25 mouse cellular contexts compared by ENCODE assay signal in the genomic region with DNA sequence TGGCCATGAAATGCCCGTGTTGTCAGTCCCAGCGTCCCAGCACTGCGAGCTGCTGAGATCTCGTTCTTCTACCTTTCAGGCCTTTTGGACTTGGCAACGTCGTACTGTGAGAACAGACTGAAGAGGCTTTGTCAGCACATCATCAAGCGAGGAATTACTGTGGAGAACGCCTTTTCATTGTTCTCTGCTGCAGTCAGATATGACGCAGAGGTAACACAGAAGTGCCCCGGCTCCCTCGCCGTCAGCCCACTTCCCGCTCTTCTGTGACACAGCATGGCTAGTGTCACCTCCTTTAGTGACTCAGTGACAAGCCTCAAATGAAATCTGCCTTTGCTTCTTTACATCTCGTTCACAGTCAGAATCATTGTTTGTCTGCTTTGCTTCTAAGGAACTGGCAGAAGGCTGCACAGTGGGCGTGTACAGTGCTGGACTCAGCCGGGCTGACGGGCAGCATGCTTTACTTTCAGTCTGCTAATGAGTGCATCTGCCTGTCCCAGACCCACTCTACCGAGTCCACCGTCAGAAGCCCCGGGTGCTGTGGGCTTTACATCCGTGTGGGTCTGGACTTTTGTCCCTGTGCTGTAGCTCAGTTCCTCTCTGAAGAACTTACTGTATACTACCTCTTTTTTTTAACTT. TPM values are rescaled to one million over a fixed set of nuclear protein-coding genes. Genes with fewer than 3 reads are reported as not detected.
DNase-seq lines count a peak whose midpoint lies in the region; ATAC-seq and TF ChIP-seq lines count a peak whose summit lies in the region.
"Had no signal": no experiment of that assay in that cellular context is flagged by ENCODE, and none has a peak within 500 bp of the region (broad histone marks: within the 10 kb centered on the region; RNA-seq: fewer than 3 reads in every experiment).

No protein-coding gene starts in this region.

- WGBS in heart, embryonic 12.5 days, result 58% methylated on average over 21 of the region's 21 CpGs
- WGBS in hindbrain, embryonic 16.5 days, result 79% methylated on average over 21 of the region's 21 CpGs
- 92% methylated on average over 21 of the region's 21 CpGs for WGBS in hindbrain, embryonic 11.5 days

- no peaks in the 10 kb centered on the region for H3K9me3 ChIP-seq in heart, embryonic 12.5 days (replicated peaks)
- no peaks in the 10 kb centered on the region for H3K9me3 ChIP-seq in hindbrain, embryonic 16.5 days (ENCODE audit: control insufficient read depth, low read length)
- no peaks in the 10 kb centered on the region for H3K9me3 ChIP-seq in hindbrain, embryonic 11.5 days (ENCODE audit: control insufficient read depth, low read length)
- H3K9me3 ChIP-seq: embryonic facial prominence, embryonic 12.5 days; forebrain, embryonic 12.5 days; kidney, embryonic 15.5 days; neural tube, embryonic 12.5 days had no signal

- H3K27ac ChIP-seq in heart, embryonic 12.5 days (ENCODE audit: poor library complexity, severe bottlenecking), result no peak overlapping the region
- no peak overlapping the region for H3K27ac ChIP-seq in hindbrain, embryonic 16.5 days (ENCODE audit: low read depth, low read length)
- no peak overlapping the region for H3K27ac ChIP-seq in hindbrain, embryonic 11.5 days (ENCODE audit: low read depth, low read length)
- H3K27ac ChIP-seq: embryonic facial prominence, embryonic 12.5 days; forebrain, embryonic 12.5 days; kidney, embryonic 15.5 days; neural tube, embryonic 12.5 days had no signal

- peaks cover 67% of the 10 kb centered on the region for H3K36me3 ChIP-seq in heart, embryonic 12.5 days
- peaks cover 44% of the 10 kb centered on the region for H3K36me3 ChIP-seq in hindbrain, embryonic 16.5 days (ENCODE audit: control insufficient read depth, insufficient read depth, low read length)
- H3K36me3 ChIP-seq in hindbrain, embryonic 11.5 days (ENCODE audit: control insufficient read depth, insufficient read depth, low read length), result peaks cover 16% of the 10 kb centered on the region; the same call in 1 of the 2 replicates

- DNase-seq in heart, adult 9 months (ENCODE audit: low spot score in 2 of 2), result no peak
- DNase-seq in hindbrain, embryonic 11.5 days (ENCODE audit: low spot score), result no peak
- peak; percentile 60 for DNase-seq in brain, adult 2 months (ENCODE audit: low read depth, low spot score)
- peak; percentile 25 for DNase-seq in brain, embryonic 14.5 days (ENCODE audit: low read depth)
- DNase-seq in thymus, postnatal 10 days (ENCODE audit: low spot score in 2 of 2), result no peak
- DNase-seq: adrenal gland, adult 2 months; cerebellum, adult 18-20 months; gastrocnemius, postnatal 14 days; lung, postnatal 4 days; midbrain, embryonic 14.5 days; retina, postnatal 1 day; right cerebral cortex, postnatal 4 days; thymus, postnatal 25 days had no signal

- H3K4me2 ChIP-seq in heart, embryonic 12.5 days, result peak overlapping the region; percentile 51
- H3K4me2 ChIP-seq in hindbrain, embryonic 16.5 days (ENCODE audit: low read length), result no peak overlapping the region
- H3K4me2 ChIP-seq in hindbrain, embryonic 11.5 days (replicated peaks; ENCODE audit: low read depth, low read length), result no peak overlapping the region
- H3K4me2 ChIP-seq: embryonic facial prominence, embryonic 12.5 days; forebrain, embryonic 12.5 days; kidney, embryonic 15.5 days; neural tube, embryonic 12.5 days had no signal

- peaks cover 13% of the 10 kb centered on the region for H3K4me1 ChIP-seq in heart, embryonic 12.5 days (replicated peaks)
- no peaks in the 10 kb centered on the region for H3K4me1 ChIP-seq in hindbrain, embryonic 16.5 days (ENCODE audit: control insufficient read depth, insufficient read depth, low read depth, low read length)
- H3K4me1 ChIP-seq in hindbrain, embryonic 11.5 days (replicated peaks; ENCODE audit: control insufficient read depth, insufficient read depth, low read length), result no peaks in the 10 kb centered on the region
- H3K4me1 ChIP-seq: embryonic facial prominence, embryonic 12.5 days; forebrain, embryonic 12.5 days; kidney, embryonic 15.5 days; neural tube, embryonic 12.5 days had no signal

- TF ChIP-seq CTCF in brain, embryonic 14.5 days (IDR thresholded peaks at IDR 0.05; ENCODE audit: borderline replicate concordance, extremely low read depth, insufficient read depth, insufficient read length), result no peak

- no peak overlapping the region for H3K4me3 ChIP-seq in heart, embryonic 12.5 days
- H3K4me3 ChIP-seq in hindbrain, embryonic 16.5 days (ENCODE audit: low read length), result no peak overlapping the region
- H3K4me3 ChIP-seq in hindbrain, embryonic 11.5 days (ENCODE audit: low read depth, low read length), result no peak overlapping the region
- H3K4me3 ChIP-seq: embryonic facial prominence, embryonic 12.5 days; forebrain, embryonic 12.5 days; kidney, embryonic 15.5 days; neural tube, embryonic 12.5 days had no signal

- H3K27me3 ChIP-seq in heart, embryonic 12.5 days (replicated peaks), result peaks cover 29% of the 10 kb centered on the region
- H3K27me3 ChIP-seq in hindbrain, embryonic 16.5 days (replicated peaks; ENCODE audit: control insufficient read depth, insufficient read depth, low read length), result no peaks in the 10 kb centered on the region
- H3K27me3 ChIP-seq in hindbrain, embryonic 11.5 days (ENCODE audit: control insufficient read depth, insufficient read depth, low read length), result no peaks in the 10 kb centered on the region
- H3K27me3 ChIP-seq: embryonic facial prominence, embryonic 12.5 days; forebrain, embryonic 12.5 days; kidney, embryonic 15.5 days; neural tube, embryonic 12.5 days had no signal

- peak; percentile 63; the same call in 1 of the 2 replicates for ATAC-seq in heart, embryonic 12.5 days (ENCODE audit: insufficient number of reproducible peaks, low FRiP score)
- 0 out of 2 replicates have a peak, but pooled peaks have one; percentile 56 for ATAC-seq in hindbrain, embryonic 16.5 days
- no peak for ATAC-seq in hindbrain, embryonic 11.5 days (ENCODE audit: low FRiP score)

- no peak for TF ChIP-seq POLR2A in brain, embryonic 14.5 days (IDR thresholded peaks at IDR 0.05; ENCODE audit: borderline replicate concordance, extremely low read depth, insufficient read depth, insufficient read length, poor library complexity, severe bottlenecking)

- H3K9ac ChIP-seq in heart, embryonic 12.5 days, result no peak overlapping the region
- no peak overlapping the region for H3K9ac ChIP-seq in hindbrain, embryonic 16.5 days (ENCODE audit: low read depth, low read length)
- no peak overlapping the region for H3K9ac ChIP-seq in hindbrain, embryonic 11.5 days (ENCODE audit: low read depth, low read length)
- H3K9ac ChIP-seq: embryonic facial prominence, embryonic 12.5 days; forebrain, embryonic 12.5 days; kidney, embryonic 15.5 days; neural tube, embryonic 12.5 days had no signal

RNA-seq across cellular contexts. Expression of a gene that starts 29.4 kb away (rescaled TPM):
- polyA plus RNA-seq in heart, embryonic 12.5 days (2016; fragmentation: Nextera tagmentation; extraction: Ambion mirVana), result 33.3 TPM in 2 replicates
- 38.9 and 44.7 TPM in 2 replicates for polyA plus RNA-seq in hindbrain, embryonic 16.5 days (2015; fragmentation: Nextera tagmentation; extraction: Ambion mirVana)
- 103 and 107 TPM in 2 replicates for polyA plus RNA-seq in hindbrain, embryonic 11.5 days (2014; fragmentation: Nextera tagmentation; extraction: Ambion mirVana)
- 57.1 and 57.7 TPM in 2 replicates for polyA plus RNA-seq in brain, embryonic 14.5 days (2012; rRNA removed)

RNA-seq across cellular contexts. Expression of a gene that starts 29.6 kb away (rescaled TPM):
- polyA plus RNA-seq in heart, embryonic 12.5 days (2016; fragmentation: Nextera tagmentation; extraction: Ambion mirVana), result 0.36 TPM in 1 of 2 replicates, not detected in the other
- 0.24 TPM in 1 of 2 replicates, not detected in the other for polyA plus RNA-seq in hindbrain, embryonic 16.5 days (2015; fragmentation: Nextera tagmentation; extraction: Ambion mirVana)
- polyA plus RNA-seq in hindbrain, embryonic 11.5 days (2014; fragmentation: Nextera tagmentation; extraction: Ambion mirVana), result 0.17 TPM in 1 of 2 replicates, not detected in the other
- not detected in 2 replicates for polyA plus RNA-seq in brain, embryonic 14.5 days (2012; rRNA removed)
- polyA plus RNA-seq: adrenal gland, adult 2 months; C2C12; embryonic facial prominence, embryonic 12.5 days; forebrain, embryonic 12.5 days; kidney, embryonic 15.5 days; limb, embryonic 11.5 days; liver, adult 2 months; lung, embryonic 16.5 days; midbrain, embryonic 14.5 days; neural tube, embryonic 12.5 days; stomach, embryonic 14.5 days had no signal

RNA-seq across cellular contexts. Expression of a gene that starts 51.9 kb away (rescaled TPM):
- polyA plus RNA-seq in heart, embryonic 12.5 days (2016; fragmentation: Nextera tagmentation; extraction: Ambion mirVana), result not detected in 2 replicates
- polyA plus RNA-seq in hindbrain, embryonic 16.5 days (2015; fragmentation: Nextera tagmentation; extraction: Ambion mirVana), result not detected in 2 replicates
- polyA plus RNA-seq in hindbrain, embryonic 11.5 days (2014; fragmentation: Nextera tagmentation; extraction: Ambion mirVana), result not detected in 2 replicates
- polyA plus RNA-seq in brain, embryonic 14.5 days (2012; rRNA removed), result not detected in 2 replicates
- polyA plus RNA-seq: adrenal gland, adult 2 months; C2C12; embryonic facial prominence, embryonic 12.5 days; forebrain, embryonic 12.5 days; kidney, embryonic 15.5 days; limb, embryonic 11.5 days; liver, adult 2 months; liver, embryonic 16.5 days; lung, embryonic 16.5 days; midbrain, embryonic 14.5 days; neural tube, embryonic 12.5 days; stomach, embryonic 14.5 days had no signal

Comparison
In these comparisons a context has a peak if more than half of its experiments do, and no peak if none do; other contexts are left out.
1. DNase-seq: peak in brain, adult 2 months (single experiment) and brain, embryonic 14.5 days (single experiment); none in heart, adult 9 months (0 of 2), hindbrain, embryonic 11.5 days (single experiment) and thymus, postnatal 10 days (0 of 2).